Mouse (Mus musculus): ENCODE results near the gene Mxra7.

DNA sequence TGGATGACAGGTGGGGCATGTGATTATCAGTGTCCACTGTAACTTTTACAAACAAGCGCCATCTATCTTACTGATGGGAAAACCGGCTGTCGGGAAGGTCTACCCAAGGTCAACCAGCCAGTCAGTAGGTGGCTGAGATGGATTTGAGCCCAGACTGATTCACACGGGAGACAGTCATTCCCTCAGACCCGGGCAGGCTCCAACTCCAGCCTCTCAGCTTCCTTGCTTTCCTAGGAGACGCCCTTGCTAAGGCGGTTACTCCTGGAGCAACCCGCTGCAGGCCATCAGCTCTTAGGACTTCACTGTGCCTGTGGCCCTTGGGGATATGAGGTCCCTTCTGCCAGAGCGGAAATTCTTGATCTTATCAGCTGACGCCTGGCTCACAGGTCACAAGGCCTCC is 36.6 kb upstream of the Mxra7 start:
- no peak for TF ChIP-seq CTCF (IDR thresholded peaks at IDR 0.05; ENCODE audit: borderline replicate concordance, insufficient read depth, low read length)
- TF ChIP-seq POLR2A (IDR thresholded peaks at IDR 0.05; ENCODE audit: low read depth, low read length), result no peak

All from embryonic fibroblast, embryonic 13.5 days (primary cell).